Mouse (Mus musculus): Measurements from ENCODE around the gene Zfp580.

Zfp580 gene

DNA sequence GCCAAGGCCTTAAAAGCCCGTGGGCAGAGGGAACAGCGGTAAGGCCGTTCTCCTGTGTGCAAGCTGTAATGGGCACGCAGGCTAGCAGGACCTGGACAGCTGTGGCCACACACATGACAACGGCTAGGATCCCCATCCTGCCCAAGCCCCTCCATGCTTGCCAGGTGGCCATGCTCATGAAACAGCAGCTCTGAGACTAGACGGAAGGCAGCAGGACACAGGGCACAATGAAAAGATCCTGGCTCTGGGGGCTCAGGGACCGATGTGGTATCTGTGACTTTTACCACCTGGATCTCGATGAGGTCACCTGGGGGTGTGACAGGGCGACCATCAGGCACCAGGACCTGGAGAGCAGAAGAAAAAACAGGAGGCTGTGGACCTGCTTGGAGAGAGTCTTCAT, 15.2 kb upstream of the Zfp580 start:
- DNase-seq = no peak

DNA sequence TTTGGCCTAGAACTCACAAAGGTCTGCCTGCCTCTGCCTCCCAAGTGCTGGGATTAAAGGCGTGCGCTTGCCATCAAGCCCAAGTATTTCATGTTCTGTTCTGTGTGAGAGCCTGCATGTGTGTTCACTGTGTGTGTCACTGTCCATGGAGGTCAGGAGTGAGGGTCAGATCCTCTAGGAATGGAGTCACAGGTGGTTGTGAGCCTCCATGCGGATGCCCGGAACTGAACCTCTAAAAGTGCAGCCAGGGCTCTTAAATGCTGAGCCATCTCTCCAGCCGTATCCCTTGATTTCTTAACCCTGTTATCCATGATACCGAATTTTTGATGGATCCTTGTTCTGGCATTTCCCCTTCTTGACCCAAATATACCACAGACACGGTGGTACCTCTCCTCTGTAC, 14.3 kb upstream of the Zfp580 start:
- DNase-seq = no peak

DNA sequence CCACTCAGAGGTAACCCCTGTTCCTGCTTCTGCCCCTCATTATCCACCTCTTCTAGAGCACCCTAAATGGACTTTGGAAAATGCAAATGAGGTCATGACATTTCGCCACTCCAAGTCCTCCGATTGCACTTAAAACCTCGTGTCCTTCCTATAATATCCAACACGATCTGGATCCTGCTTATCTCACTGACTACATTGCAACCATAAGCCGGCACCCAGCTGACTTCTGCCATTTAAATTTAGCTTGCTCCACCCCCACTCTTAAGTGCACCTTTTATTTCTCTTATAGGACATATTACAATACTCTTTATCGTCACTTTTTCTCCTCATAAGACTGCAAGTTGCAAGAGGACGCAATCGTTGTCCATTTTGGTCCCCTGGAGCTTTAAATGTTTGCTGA, 13.9 kb upstream of the Zfp580 start:
- DNase-seq = no peak

DNA sequence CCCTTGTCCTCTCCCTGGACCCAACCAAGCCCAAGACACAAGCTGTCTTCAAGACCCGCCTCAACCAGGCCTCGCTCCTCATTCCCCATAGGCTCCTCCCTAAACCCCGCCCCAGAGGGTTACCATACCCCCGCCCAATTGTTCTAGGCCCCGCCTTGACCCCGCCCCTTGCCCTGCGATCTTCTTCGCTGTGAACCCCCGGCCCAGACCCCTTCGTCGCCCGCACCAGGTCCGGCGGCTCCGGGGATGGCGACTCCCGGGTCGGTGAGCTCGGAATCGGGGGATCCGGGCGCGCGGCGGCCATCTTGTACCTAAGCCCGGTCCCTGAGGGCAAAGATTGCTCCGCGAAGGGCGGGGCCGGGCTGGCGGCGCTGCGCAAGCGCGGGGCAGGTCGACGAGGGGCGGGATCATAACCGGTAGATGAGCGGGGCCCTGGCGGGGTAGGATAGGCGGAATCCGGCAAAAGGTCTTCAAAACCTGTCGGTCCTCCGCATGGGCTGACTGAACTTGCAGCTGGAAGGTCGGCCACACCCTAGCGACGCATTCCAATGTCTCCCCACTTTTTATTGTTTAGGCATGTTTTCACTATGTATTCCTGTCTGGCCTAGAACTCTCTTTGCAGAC, 13.1 kb upstream of the Zfp580 start, which contains the start of gene Zfp784:
TSS of gene Zfp784 (minus strand) at position 338 of the 624 bp plus-strand sequence.
- DNase-seq = peak; percentile 95 to 96

DNA sequence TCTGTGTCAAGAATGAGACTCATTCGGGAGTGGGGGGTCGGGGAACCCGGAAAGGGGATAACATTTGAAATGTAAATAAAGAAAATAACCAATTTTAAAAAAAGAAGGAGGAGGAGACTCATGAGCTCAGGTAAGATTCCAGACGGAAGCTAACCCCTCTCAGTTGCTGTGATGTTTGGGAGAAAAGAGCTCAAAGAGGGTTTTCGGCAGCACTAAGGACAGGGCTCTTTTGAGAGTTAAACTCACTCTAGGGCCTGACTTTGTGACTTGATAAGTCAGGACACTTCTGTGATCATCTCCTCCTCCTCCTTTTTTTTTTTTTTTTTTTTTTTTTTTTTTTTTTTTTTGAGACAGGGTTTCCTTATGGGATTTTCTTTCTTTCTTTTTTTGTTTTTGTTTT, 12.4 kb upstream of the Zfp580 start:
- DNase-seq = no peak

DNA sequence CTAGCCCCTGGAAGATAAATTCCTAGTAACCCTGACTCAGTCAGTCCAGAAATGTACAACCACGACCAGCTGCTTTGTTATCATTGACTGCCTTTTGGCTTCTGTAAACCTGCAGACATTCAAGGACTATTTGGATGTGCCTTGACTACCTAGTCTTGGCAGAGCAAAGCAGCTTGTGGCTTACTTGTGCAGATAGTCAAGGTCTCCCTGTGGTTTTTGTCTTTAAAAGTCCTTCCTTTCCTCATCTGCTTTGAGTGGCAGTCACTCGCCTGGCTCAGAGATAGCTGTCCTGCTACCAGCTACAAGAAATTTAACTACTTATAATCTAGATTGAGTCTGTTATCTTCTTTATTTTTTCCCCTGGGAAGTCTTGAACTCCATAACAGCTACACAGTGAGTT, 6.4 kb upstream of the Zfp580 start:
- no peak for DNase-seq

DNA sequence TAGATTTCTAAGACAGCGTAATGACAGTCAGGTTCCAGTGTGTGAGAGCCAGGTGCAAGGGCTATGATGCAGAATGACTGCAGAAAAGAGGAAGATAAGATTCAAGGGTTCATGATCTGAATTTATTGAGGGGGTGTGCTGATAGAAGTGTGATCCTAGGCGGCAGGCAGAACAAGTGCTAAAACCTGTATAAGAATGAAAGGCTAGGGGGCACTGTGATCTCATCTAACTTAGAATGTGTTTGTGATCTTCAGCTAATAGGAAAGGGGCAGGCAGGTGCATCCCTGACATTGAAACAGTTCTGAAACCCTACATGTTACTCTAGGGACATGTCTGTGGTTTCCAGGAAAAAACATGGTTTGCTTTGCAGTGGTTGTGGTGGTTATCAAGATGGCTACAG, 5.2 kb upstream of the Zfp580 start:
- DNase-seq = no peak

DNA sequence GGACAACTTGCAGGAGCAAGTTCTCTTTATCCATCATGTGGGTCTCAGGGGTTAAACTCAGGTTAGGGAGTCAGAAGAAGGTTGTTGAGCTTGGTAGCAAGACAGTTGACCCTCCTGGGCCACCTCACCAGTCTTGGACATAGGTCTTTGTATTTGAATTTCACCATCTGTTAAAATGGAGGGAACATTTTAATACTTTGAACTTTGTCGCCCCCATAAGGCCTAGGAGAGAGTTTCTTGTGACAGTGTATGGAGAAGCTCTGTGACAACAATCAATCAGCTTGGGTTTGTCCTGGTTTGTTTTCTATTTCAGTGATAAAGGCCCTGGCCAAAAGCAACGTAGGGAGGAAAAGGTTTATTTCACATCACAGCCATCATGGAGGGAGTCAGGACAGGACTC, 4.0 kb upstream of the Zfp580 start:
- peak; percentile 59 to 68 for DNase-seq

DNA sequence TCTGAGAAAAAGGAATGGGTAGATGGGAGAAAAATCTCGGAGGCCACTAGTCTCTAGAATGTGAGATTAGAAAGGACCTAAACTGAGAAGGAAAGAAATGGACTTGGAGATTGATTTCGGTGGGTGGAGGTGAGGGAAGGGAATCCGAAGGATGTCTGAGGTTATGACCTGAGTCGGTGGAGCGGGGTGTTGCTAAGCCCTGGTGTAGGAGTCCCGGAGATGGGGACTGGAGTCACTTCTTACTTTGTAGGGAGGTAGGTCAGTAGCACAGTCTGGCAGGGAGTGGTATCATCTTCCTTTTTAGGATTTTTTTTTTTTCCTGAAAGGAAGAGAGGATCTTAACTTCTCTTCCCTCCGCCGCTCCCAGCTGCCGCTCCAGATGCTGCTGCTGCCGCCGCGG, 1.1 kb downstream of the Zfp580 start:
- DNase-seq = peak; percentile 42 to 43

DNA sequence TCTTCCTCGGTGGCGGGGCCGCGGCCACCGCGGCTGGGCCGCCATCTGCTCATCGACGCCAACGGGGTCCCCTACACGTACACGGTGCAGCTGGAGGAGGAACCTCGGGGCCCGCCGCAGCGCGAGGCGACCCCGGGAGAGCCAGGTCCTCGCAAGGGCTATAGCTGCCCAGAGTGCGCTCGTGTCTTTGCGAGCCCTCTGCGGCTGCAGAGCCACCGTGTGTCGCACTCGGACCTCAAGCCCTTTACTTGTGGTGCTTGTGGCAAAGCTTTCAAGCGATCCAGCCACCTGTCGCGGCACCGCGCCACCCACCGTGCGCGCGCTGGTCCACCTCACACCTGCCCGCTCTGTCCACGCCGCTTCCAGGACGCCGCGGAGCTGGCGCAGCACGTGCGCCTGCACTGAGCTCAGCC, 1.6 kb downstream of the Zfp580 start:
- DNase-seq = peak; percentile 41 to 52

DNA sequence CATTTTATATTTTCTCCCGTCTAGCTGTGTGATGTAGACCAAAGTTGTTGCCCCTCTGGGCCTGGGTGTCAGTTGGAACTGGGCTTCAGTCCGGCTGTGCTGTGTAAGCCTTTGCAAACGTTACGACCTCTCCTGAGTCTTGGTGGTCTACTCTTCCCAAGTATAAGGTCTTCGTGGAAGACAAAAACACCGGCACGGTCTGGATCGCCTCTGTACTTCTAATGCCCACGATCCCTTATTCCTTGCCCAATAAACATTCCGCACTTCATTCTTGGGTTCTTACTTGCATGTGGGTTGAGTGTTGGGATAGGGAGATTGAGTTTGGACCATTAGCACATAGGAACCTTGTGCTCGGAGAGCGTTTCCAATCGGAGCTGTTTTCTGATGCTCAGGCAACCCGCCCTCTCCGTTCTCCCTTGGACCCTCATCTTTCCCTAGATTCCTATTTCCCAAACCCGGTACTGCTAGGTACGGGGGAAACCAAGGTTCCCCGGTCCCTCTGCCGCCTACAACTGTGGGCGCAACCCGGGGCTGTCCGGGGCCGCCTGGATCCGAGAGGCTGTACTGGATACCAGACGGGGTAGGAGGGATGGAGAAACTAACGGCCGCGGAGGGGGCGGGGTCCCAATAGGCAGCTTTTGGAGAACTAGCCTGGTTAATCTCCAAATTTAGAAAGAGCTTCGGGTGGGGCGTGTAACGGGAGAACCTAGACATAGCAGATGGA, 2.3 kb downstream of the Zfp580 start:
- peak; percentile 57 for DNase-seq

DNA sequence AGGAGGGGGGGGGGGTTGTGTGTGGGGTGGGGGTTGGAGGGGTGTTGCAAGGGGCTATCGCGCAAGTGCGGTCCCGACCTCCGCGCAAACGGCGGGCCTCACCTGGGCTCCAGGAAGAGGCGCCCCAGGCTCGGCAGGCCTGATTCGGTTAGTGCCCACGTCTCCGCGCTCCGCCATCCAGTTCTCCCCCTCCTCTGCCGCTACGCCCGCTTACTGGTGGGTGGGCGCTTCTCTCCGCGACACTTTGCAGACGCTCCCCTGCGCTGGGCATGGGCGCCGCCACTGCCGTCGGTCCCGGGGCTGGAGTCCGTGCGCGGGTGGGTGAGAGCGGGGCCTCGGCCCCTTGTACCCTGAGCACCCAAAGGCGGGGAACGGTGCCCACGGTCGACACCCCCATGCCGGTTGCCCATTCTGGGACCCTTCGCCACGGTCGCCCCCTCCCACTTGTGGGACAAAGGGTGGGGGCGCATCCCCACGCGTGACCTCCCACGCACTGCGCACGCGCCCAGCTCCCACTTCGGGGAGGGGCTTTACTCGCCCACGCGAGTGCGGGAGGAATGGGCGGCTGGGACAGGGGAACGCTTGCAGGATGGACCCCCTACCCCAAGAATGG, 5.4 kb downstream of the Zfp580 start:
- peak; percentile 77 to 78 for DNase-seq

DNA sequence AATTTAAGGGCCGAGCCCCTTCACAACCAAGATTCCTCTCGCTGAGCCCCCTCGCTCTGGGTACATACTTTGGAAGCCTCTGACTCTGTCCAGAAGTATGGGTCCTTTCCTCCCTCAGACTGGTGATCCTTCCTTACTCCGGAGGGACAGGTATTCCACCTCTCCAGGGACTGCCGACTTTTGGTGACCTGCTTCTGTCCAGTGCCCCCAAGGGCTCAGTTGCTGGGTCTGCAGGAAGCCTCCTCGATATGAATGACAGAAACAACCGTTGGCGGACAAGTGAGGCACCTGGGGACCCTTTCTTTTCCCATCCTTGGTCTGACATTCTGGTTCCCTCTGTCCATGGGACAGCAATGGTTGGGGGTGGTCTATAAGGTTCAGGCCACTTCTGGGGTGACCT, 6.0 kb downstream of the Zfp580 start:
- no peak for DNase-seq

DNA sequence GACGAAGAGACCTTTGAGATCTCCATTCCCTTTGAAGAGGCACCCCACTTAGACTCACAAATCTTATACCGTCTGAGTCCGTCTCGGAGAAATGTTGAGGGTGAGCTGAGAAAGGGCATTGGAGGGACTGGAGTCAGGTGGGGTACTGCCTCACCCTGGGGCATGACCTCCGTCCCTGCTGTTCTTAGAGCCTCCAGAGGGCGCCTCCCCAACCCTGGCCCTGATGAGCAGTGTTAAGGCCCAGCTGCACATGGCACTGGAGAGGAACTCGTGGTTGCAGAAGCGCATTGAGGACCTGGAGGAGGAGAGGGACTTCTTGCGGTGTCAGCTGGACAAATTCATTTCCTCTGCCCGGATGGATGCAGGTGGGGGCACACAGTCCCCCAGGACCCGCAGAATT, 6.5 kb downstream of the Zfp580 start:
- no peak for DNase-seq

DNA sequence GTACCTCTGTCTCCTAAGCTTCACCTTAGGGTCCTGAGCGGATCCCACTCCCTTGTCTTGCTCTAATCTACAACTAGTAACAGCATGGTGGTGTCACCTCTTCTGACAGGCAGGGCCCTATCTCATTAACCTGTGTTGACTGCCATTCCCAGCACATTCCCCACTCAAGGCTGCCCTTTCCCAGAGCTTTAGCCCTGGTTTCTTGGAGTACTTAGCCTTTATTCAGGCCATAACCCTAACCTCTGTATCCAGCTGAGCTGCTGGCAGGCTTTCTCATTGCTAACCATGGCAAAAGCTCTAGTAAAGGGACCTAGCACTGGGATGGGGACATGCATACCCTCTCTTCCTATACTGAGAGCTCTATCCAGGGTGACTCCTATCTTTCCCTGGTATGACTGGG, 7.3 kb downstream of the Zfp580 start:
- no peak for DNase-seq

DNA sequence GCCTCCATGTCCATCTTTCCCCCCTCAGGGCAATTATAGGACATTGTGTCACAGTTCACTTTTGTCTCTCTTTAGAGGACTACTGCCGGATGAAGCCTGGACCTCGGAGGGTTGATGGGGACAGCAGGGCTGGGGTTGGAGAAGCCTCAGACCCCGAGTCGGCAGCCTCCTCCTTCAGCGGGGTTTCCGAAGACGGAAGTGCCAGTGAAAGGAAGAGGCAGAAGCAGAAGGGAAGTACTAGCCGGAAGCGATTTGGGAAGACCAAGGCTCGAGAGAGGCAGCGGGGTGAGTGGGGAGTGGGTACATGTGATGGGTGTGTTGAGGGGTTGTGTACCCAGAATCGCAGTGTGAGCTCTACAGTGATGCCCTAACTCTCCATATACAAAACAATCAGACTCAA, 8.1 kb downstream of the Zfp580 start:
- peak in 1 of 2 experiments; percentile 31 for DNase-seq

DNA sequence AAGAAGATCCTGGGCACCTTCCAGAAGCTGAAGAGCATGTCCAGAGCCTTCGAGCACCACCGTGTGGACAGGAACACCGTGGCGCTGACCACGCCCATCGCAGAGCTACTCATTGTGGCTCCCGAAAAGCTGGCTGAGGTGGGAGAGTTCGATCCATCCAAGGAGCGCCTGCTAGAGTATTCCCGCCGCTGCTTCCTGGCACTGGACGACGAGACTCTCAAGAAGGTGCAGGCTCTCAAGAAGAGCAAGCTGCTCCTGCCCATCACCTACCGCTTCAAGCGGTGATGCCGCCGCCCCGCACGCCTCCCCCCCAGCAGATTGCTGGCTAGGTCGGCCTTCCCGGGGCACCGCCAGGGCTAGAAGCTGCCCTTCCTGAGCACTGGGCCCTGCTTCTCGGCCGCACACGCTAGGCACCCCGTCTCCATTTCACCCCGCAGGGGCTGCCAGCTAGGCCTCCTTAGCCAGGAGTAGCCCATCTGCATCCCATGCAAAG, 8.9 kb downstream of the Zfp580 start:
- DNase-seq = peak; percentile 93 to 95

DNA sequence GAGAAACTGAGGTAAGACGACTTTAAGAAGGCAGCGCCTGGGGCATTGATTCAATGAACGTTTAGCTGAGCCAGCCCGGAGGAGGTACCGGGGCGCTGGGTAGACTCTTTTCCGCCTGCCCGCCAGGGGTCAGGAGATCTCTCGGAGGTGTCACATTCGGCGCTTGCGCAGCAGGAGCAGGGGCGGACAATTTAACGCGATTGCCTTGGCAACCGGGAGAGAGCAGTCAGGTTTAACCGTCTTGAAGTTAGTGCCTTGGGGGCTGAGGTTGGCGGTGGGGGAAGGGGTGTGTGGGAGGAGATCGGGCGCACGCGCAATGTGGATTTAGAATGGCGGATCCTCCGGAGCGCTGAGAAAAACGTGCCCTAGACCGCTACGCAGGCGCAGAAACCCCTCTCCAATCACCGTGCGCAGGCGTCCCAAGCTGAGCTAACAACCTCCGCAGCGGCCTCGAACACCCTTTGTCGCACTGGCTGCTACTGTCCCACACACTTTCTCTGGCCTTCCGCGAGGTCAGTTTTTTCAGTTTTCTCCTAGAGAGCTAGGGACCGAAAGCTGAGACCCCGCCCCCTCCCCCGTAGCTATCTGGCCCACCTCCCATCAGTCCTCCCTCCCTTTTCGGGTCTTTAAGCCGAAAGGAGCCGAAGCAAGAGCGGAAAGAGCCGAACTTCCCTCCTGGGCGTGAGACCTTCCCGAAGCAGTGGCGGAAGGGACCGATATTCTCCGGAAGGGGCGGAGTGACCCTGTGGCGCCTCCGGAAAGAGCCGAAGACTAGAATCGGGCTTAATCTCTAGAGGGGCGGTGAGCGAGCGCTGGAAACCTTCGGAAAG, 9.8 kb downstream of the Zfp580 start:
- peak; percentile 100 for DNase-seq

DNA sequence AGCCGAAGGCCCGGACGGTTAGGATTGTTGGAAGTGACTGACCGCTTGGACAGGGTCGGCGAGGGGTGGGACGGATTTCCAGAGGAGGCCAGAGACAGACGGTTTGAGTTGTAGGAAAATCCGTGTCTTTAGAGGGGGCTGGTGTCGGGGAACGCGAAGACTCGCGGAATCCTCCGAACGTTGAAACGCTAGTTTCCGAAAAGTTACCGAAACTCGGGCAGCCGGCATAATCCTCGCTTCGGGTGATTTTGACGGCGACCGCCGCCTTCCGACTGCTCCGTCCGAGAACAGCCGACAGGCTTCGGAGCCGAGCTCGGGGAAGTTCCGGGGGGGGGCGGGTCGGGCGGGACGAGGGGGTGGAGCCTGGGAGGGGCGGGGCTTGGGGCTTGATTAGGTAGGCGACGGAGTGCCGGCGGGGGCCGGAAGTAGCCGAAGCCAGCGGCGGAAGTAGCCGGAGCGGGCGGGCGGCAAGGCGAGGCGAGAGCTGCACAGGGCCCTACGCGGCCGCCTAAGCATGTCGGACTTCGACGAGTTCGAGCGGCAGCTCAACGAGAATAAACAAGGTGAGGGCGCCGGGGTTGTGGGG, 10.5 kb downstream of the Zfp580 start, which contains the start of gene U2af2:
TSS of gene U2af2 (plus strand) at position 370 of the 586 bp plus-strand sequence.
- peak; percentile 97 to 99 for DNase-seq

DNA sequence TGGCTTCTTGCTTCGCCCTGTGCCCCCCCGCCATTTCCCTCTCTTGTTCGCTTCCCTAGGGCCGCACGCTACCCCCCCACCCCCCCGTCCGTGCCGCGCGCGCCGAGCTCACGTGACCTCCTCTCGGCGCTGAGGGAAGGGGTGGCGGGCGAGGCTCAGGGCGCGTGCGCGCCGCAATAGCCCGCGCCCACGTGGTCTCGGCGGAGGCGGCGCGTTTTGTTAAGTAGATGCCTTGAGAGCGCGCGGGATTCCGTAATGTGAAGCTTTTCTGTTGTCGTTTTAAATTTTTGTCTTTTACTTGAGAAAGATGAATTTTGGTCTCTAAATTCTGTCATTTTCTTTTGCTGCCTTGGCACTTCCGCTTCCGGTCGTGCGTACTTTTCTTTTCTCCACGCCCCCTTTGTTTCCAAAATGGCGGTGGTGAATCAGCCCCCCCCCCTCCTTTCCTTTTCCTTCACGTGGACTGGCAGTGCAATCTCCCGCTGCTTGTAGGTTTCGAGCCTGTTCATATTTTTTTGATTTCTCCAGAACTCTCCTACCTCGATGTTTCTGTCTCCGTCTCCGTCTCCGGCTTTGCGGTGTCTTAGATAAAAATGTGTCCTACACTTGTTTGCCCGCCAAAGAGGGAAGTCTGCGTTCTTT, 11.1 kb downstream of the Zfp580 start:
- DNase-seq = peak in 1 of 2 experiments; percentile 74

DNA sequence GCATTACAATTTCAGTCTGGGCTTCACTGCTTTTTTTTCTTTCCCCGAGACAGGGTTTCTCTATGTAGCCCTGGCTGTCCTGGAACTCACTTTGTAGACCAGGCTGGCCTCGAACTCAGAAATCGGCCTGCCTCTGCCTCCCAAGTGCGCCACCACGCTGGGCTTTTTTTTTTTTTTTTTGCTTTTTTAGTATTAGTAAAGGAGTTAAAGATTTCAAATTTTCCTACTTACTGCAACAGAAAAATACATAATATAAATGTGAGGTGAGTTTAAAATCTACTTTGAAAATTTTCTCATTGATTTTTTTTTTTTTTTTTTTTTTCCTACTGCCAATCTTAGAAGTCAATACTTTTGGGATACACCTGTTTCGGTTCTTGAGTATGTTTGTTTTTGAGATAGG, 13.5 kb downstream of the Zfp580 start:
- DNase-seq = no peak

DNA sequence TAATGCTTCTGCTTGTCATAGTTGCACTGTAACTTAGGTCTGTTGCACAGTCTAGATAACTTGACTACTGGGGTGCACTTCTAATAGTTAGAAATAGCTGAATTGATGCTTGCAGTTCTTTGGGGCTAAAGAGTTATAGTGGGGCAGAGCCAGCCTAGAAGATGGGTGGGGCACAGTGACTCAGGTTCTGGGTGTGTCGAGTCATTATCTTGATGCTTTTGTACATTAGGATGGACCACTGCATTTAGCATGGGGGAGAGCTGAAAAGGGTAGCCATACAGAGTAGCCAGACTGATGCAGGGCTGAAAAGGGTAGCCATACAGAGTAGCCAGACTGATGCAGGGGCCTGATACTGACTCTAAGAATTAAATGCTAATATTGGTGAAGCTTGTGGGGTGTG, 22.2 kb downstream of the Zfp580 start:
- DNase-seq = no peak

Measured in cerebellum, postnatal 14 days (tissue).